Mouse (Mus musculus) MEL (cell line): ENCODE measurements around the gene Hagh. TPM values are rescaled to one million over a fixed set of nuclear protein-coding genes. Genes with fewer than 3 reads are reported as not detected.

Experiments used
- DNase-seq: peaks from one replicate; pipeline ENCODE4 v3.0.0; 2011; ENCODE audit warnings: low read depth, low spot score
- H3K27ac ChIP-seq: 2 replicates; pipeline ENCODE4 v1.5.1; 2012; ENCODE audit warnings: low read depth, mild to moderate bottlenecking, control low read depth, low read length, moderate library complexity; ENCODE audit not compliant: control insufficient read depth
- H3K27me3 ChIP-seq, 2 experiments: fragments of 150-350 bp in 1 of 2; sonication (generic) in 1 of 2; 2 replicates each; pipeline ENCODE4 v1.6.1; 2012; ENCODE audit warnings: low read length in 2 of 2, mild to moderate bottlenecking in 2 of 2, improper control_type of control experiment in 1 of 2, moderate library complexity in 1 of 2; ENCODE audit not compliant: insufficient read depth in 2 of 2, control insufficient read depth in 1 of 2
- H3K36me3 ChIP-seq, 2 experiments: 2 replicates each; pipeline ENCODE4 v1.6.1; 2012 to 2014; ENCODE audit warnings: low read length in 2 of 2, improper control_type of control experiment in 1 of 2, inconsistent platforms in 1 of 2, mild to moderate bottlenecking in 1 of 2; ENCODE audit not compliant: insufficient read depth in 2 of 2, control insufficient read depth in 1 of 2
- H3K4me1 ChIP-seq, 2 experiments: fragments of 150-350 bp in 1 of 2; sonication (generic) in 1 of 2; 2 replicates each; pipeline ENCODE4 v1.6.1; 2012; ENCODE audit warnings: low read length in 2 of 2, improper control_type of control experiment in 1 of 2, mild to moderate bottlenecking in 1 of 2; ENCODE audit not compliant: insufficient read depth in 2 of 2, control insufficient read depth in 1 of 2
- H3K4me3 ChIP-seq, 2 experiments: fragments of 150-350 bp in 1 of 2; sonication (generic) in 1 of 2; 2 replicates each; pipeline ENCODE4 v1.5.1; 2012; ENCODE audit warnings: low read depth in 2 of 2, low read length in 2 of 2, mild to moderate bottlenecking in 2 of 2, moderate library complexity in 2 of 2, control low read depth in 1 of 2, improper control_type of control experiment in 1 of 2; ENCODE audit not compliant: control insufficient read depth in 1 of 2, insufficient read depth in 1 of 2
- H3K79me2 ChIP-seq: 2 replicates; pipeline ENCODE4 v1.6.1; 2012; ENCODE audit warnings: mild to moderate bottlenecking, low read length, moderate library complexity; ENCODE audit not compliant: control insufficient read depth, poor library complexity, insufficient read depth
- H3K9ac ChIP-seq: 2 replicates; pipeline ENCODE4 v1.6.1; 2012; ENCODE audit warnings: low read depth, mild to moderate bottlenecking, control low read depth, low read length, moderate library complexity; ENCODE audit not compliant: control insufficient read depth, poor library complexity, severe bottlenecking
- H3K9me3 ChIP-seq: fragments of 150-350 bp; sonication (generic); replicated peaks from 2 replicates; pipeline ENCODE4 v1.6.1; 2012; ENCODE audit warnings: mild to moderate bottlenecking, low read length, improper control_type of control experiment, moderate library complexity; ENCODE audit not compliant: insufficient read depth
- E2F4 ChIP-seq: IDR thresholded peaks from 2 replicates; pipeline ENCODE4 v1.6.1; 2011; ENCODE audit warnings: low read depth, low read length, improper control_type of control experiment, borderline replicate concordance
- EP300 ChIP-seq, 2 experiments: IDR thresholded peaks; 2 replicates each; pipeline ENCODE4 v1.6.1; 2011; ENCODE audit warnings: improper control_type of control experiment in 2 of 2, low read length in 2 of 2, low read depth in 1 of 2, mild to moderate bottlenecking in 1 of 2
- GABPA ChIP-seq: IDR thresholded peaks from 2 replicates; pipeline ENCODE4 v1.6.1; 2012; ENCODE audit warnings: low read depth, mild to moderate bottlenecking, inconsistent platforms, low read length, improper control_type of control experiment, moderate library complexity
- GATA1 ChIP-seq: IDR thresholded peaks from 2 replicates; pipeline ENCODE4 v1.6.1; 2011; ENCODE audit warnings: low read depth, low read length, improper control_type of control experiment
- HCFC1 ChIP-seq: IDR thresholded peaks from 2 replicates; pipeline ENCODE4 v1.6.1; 2012; ENCODE audit warnings: low read depth, mild to moderate bottlenecking, inconsistent platforms, low read length, improper control_type of control experiment, moderate library complexity
- JUND ChIP-seq: IDR thresholded peaks from 2 replicates; pipeline ENCODE4 v1.6.1; 2011; ENCODE audit warnings: low read depth, mild to moderate bottlenecking, improper control_type of control experiment, low read length
- MAZ ChIP-seq: IDR thresholded peaks from 2 replicates; pipeline ENCODE4 v1.6.1; 2012; ENCODE audit warnings: low read depth, mild to moderate bottlenecking, inconsistent platforms, low read length, improper control_type of control experiment
- NRF1 ChIP-seq: IDR thresholded peaks from 2 replicates; pipeline ENCODE4 v1.6.1; 2014; ENCODE audit warnings: low read depth, mild to moderate bottlenecking, inconsistent platforms, low read length, improper control_type of control experiment, moderate library complexity; ENCODE audit not compliant: poor library complexity, insufficient read depth, severe bottlenecking
- POLR2A ChIP-seq, 2 experiments: IDR thresholded peaks; 2 replicates each; pipeline ENCODE4 v1.6.1; 2011 to 2012; ENCODE audit warnings: low read length in 2 of 2, mild to moderate bottlenecking in 2 of 2, control low read depth in 1 of 2, improper control_type of control experiment in 1 of 2, low read depth in 1 of 2, moderate library complexity in 1 of 2; ENCODE audit not compliant: control insufficient read depth in 1 of 2, insufficient read depth in 1 of 2, poor library complexity in 1 of 2
- RCOR1 ChIP-seq: IDR thresholded peaks from 2 replicates; pipeline ENCODE4 v1.6.1; 2012; ENCODE audit warnings: low read depth, mild to moderate bottlenecking, inconsistent platforms, low read length, improper control_type of control experiment
- SIN3A ChIP-seq: IDR thresholded peaks from 2 replicates; pipeline ENCODE4 v1.6.1; 2012; ENCODE audit warnings: low read length, improper control_type of control experiment, inconsistent platforms
- SMC3 ChIP-seq: IDR thresholded peaks from 2 replicates; pipeline ENCODE4 v1.6.1; 2011; ENCODE audit warnings: low read depth, low read length, improper control_type of control experiment
- TAL1 ChIP-seq: IDR thresholded peaks from 2 replicates; pipeline ENCODE4 v1.6.1; 2012; ENCODE audit warnings: mild to moderate bottlenecking, inconsistent platforms, low read length, moderate library complexity, mixed read lengths
- TCF12 ChIP-seq: IDR thresholded peaks from 2 replicates; pipeline ENCODE4 v1.6.1; 2014; ENCODE audit warnings: low read depth, mild to moderate bottlenecking, inconsistent platforms, low read length, improper control_type of control experiment, moderate library complexity
- UBTF ChIP-seq: IDR thresholded peaks from 2 replicates; pipeline ENCODE4 v1.6.1; 2012; ENCODE audit warnings: low read depth, mild to moderate bottlenecking, inconsistent platforms, low read length, improper control_type of control experiment, moderate library complexity, borderline replicate concordance; ENCODE audit not compliant: insufficient read depth
- USF2 ChIP-seq, 2 experiments: IDR thresholded peaks; 2 replicates each; pipeline ENCODE4 v1.6.1; 2011 to 2012; ENCODE audit warnings: improper control_type of control experiment in 2 of 2, low read length in 2 of 2, borderline replicate concordance in 1 of 2, inconsistent platforms in 1 of 2, low read depth in 1 of 2, mild to moderate bottlenecking in 1 of 2; ENCODE audit not compliant: insufficient read depth in 1 of 2
- polyA plus RNA-seq, 2 experiments: library from polyadenylated mRNA; stranded (reverse) in 1 of 2; unstranded in 1 of 2; fragments of >175 nt in 1 of 2; fragments of >200 nt in 1 of 2; gene quantifications; 2 replicates each; pipeline versions ENCODE4 v1.2.1 to v1.2.4; 2012; ENCODE audit warnings: low replicate concordance in 2 of 2, low read depth in 1 of 2; ENCODE audit not compliant: insufficient read length in 2 of 2, insufficient read depth in 1 of 2, missing spikeins in 1 of 2
- total RNA-seq: library from RNA; depleted of rRNA; stranded (reverse); fragments of 300-350 nt; gene quantifications from 2 replicates; pipeline ENCODE4 v1.2.3, GENCODE M21; 2012

Gene Hagh
- total and polyA plus RNA-seq, 3 experiments = 37.5 to 49.6 TPM; not detected in 1

GRCm38 (mm10) chr17:24867914-24868313 lies 28.0 kb downstream of the Hagh start:
- no peak overlapping the region for H3K9ac ChIP-seq
- no peaks in the 10 kb centered on the region for H3K4me1 ChIP-seq
- no peak overlapping the region for H3K4me3 ChIP-seq
- no peak for DNase-seq
- no peaks in the 10 kb centered on the region for H3K9me3 ChIP-seq
- TF ChIP-seq HCFC1 (no peak), USF2 (IDR thresholded peaks at IDR 0.05; ENCODE audit: borderline replicate concordance in 1 of 2, insufficient read depth in 1 of 2, low read depth in 1 of 2, low read length in 2 of 2) (no peak), EP300 (IDR thresholded peaks at IDR 0.05; ENCODE audit: low read depth in 1 of 2, low read length in 2 of 2) (no peak)
- H3K27me3 ChIP-seq = peaks cover 0 to 1% of the 10 kb centered on the region in 2 experiments; a peak in 1 of 4 replicates
- no peaks in the 10 kb centered on the region for H3K79me2 ChIP-seq
- H3K36me3 ChIP-seq = no peaks in the 10 kb centered on the region
- no peak overlapping the region for H3K27ac ChIP-seq

- Histone ChIP-seq H3K4me3 (no peak overlapping the region), H3K27ac (no peak overlapping the region), H3K36me3 (no peaks in the 10 kb centered on the region), H3K79me2 (no peaks in the 10 kb centered on the region), H3K4me1 (no peaks in the 10 kb centered on the region), H3K27me3 (peaks cover 1 to 2% of the 10 kb centered on the region in 2 experiments; a peak in 3 of 4 replicates), H3K9ac (no peak overlapping the region), H3K9me3 (no peaks in the 10 kb centered on the region)
- TF ChIP-seq TAL1 (no peak), POLR2A (IDR thresholded peaks at IDR 0.05; ENCODE audit: control insufficient read depth in 1 of 2, insufficient read depth in 1 of 2, low read depth in 1 of 2, low read length in 2 of 2, poor library complexity in 1 of 2) (no peak), NRF1 (no peak), SIN3A (no peak), JUND (no peak), E2F4 (no peak)
- no peak for DNase-seq
Observed at GRCm38 (mm10) chr17:24873695-24874404, 33.9 kb downstream of the Hagh start.

DNA sequence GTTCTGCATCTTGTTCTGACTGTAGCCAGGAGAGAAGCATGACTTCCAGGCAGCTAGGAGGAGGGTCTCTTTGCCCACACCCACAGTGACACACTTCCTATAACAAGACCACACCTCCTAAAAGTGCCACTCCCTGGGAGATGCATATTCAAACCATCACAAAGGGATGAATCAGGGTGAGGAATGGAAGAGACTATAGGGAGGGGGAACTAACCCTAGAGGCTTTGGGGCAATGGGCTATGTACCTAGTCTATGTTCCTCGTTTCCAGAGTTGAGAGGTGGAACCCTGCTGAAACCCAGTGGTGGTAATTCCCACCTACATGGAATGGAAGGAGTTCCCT lies 34.4 kb downstream of the Hagh start:
- Histone ChIP-seq H3K79me2 (no peaks in the 10 kb centered on the region), H3K4me1 (no peaks in the 10 kb centered on the region), H3K9ac (no peak overlapping the region), H3K27ac (no peak overlapping the region), H3K4me3 (no peak overlapping the region), H3K27me3 (peaks cover 1 to 2% of the 10 kb centered on the region in 2 experiments; a peak in 3 of 4 replicates), H3K36me3 (no peaks in the 10 kb centered on the region), H3K9me3 (no peaks in the 10 kb centered on the region)
- TF ChIP-seq TCF12 (no peak), HCFC1 (no peak), USF2 (IDR thresholded peaks at IDR 0.05; ENCODE audit: borderline replicate concordance in 1 of 2, insufficient read depth in 1 of 2, low read depth in 1 of 2, low read length in 2 of 2) (no peak), MAZ (no peak), UBTF (no peak), SMC3 (no peak), GABPA (no peak), RCOR1 (no peak), GATA1 (no peak)
- DNase-seq = no peak
